Mouse (Mus musculus) thymus, postnatal 25 days (tissue): ENCODE measurements around the gene Ctu2.

Experiments
- DNase-seq: peaks from one replicate; pipeline ENCODE4 v3.0.0; 2022

Ctu2 gene

DNA sequence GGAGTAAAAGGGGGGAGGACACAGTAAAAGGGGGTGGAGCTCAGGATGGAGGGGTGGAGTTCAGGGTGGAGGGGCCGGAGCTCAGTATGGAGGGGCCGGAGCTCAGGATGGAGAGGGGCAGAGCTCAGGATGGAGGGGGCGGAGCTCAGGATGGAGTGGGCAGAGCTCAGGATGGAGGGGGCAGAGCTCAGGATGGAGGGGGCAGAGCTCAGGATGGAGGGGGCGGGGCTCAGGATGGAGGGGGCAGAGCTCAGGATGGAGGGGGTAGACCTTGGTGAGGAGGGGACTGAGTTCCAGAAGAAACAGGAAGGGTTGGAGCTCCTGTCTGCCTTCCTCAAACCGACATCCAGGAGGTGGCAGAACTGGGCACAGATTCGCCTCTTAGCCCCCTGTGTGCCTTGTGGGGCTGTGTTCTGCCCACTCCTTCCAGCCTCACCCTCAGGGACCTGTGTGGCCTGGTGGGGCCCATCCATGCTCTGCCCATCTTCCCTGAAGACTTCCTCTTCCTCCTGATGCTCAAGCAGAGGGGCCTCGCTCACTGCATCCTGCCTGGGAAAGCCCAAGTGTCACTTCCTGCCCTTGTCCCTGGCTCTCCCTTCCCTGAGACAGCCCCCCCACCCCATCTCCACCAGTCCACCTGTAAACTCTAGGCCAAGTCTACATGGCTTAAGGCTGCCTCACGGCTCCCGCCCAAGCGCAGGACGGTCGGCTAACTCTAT, 21.2 kb downstream of the Ctu2 start:
- no peak for DNase-seq

DNA sequence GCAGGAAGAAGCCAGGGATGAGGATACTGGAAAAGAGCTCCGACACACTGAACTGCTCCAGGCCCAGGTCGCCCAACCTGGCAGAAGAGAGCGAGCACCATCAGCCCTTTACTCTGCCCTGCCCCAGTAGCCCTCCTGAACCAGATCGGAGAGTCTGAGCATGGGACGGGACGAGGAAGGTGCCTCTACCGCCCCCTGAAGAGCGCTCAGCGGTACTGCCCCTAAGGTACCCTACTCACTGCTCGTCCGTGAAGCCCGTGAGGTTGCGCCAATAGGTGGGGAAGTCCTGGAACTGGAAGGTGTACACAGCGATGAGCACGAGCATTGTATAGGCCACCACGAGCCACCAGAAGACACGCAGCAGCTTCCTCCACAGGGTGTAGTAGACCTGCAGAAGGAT, 22.0 kb downstream of the Ctu2 start:
- DNase-seq = peak; percentile 18

DNA sequence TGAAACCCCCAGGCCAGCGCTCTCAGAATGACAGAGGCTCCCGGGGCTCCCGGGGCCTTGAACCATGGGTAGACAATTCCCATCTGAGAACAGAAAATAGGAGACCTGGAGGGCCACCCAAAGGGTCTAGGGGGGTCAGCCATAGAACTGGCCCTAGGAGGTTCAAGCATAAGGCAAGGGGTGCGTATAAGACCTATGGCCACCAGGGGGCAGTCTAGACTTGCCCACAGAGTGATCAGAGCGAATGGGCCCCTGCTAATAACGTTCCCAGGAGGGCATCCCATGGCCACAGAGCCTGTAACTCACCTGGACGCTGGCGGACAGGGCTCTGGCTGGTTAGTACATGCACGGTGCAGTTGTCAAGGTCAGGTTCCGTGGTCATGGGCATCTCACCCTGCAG, 24.9 kb downstream of the Ctu2 start:
- peak; percentile 76 for DNase-seq

- no peak for DNase-seq
Observed at GRCm38 (mm10) chr8:122511552-122511951, 35.6 kb downstream of the Ctu2 start.

DNA sequence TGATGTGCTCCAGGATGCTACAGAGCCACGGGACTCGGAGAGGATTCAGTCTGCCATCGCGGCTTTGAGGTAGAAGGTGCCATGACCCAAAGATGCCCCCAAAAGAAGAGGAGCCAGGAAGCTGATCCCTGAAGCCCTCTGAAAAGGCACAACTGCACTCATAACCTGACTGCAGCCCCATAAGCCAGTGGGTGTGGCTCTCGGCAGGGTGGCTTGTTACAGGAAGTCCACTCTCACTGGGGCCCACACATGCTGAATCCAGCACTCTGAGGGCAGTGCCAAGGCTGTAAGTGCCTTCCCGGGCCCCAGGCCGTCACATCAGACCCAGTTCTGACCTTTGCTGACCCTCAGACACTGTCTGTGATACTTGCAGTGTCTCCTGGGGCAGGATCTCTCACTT, 36.4 kb downstream of the Ctu2 start:
- DNase-seq = no peak

DNA sequence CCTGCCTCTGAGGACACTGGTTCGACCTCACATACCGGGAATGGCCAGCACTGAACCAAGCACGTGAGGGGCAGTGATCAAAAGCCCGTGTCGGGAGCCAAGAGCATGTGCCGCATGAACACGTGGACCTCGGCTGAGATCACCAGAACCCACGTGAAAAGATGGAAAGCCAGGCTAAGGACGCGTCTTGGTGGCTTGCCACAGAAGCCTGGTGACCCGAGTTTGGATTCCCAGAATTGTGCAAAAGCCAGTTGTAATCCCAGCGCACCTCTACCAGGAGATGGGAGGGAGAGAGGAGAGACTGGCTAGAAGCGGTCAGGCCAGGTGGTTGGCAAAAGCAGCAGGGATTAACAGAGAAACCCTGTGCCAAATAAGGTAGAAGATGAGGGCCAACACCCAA, 39.8 kb downstream of the Ctu2 start:
- DNase-seq = no peak

DNA sequence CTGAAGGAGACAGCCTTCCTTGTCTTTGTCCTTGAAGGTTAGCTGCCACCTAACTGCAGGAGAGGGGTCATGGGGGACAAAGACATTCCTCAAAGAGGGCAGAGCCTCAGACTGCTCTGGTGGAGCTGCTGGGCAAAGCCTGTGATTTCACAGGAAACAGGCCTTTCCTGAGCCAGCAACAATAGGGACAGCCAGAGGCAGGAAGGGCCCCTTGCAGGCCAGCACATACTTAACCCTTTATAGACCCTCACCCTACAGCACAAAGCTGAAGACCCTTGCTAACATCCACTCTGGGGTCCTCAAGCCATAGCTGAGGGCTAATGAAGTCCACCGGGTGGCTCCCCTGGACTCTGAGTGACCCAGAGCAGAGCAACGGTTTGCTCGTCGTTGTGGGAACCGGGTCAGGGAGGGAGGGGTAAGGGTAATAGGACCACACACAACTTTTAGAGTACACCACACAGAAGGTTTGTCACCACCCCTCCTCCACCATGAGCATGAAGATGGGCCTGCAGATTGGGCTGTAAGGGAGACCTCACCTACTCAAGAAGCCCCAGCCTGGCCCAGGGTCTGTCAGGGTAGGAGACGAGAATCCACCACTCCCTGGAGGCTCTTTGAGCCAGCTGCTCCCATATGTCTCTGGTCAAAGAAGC, 41.7 kb downstream of the Ctu2 start:
- no peak for DNase-seq

GRCm38 (mm10) chr8:122520611-122521010, 44.7 kb downstream of the Ctu2 start:
- no peak for DNase-seq

- DNase-seq = no peak
Observed at GRCm38 (mm10) chr8:122522796-122523651, 47.1 kb downstream of the Ctu2 start.

DNA sequence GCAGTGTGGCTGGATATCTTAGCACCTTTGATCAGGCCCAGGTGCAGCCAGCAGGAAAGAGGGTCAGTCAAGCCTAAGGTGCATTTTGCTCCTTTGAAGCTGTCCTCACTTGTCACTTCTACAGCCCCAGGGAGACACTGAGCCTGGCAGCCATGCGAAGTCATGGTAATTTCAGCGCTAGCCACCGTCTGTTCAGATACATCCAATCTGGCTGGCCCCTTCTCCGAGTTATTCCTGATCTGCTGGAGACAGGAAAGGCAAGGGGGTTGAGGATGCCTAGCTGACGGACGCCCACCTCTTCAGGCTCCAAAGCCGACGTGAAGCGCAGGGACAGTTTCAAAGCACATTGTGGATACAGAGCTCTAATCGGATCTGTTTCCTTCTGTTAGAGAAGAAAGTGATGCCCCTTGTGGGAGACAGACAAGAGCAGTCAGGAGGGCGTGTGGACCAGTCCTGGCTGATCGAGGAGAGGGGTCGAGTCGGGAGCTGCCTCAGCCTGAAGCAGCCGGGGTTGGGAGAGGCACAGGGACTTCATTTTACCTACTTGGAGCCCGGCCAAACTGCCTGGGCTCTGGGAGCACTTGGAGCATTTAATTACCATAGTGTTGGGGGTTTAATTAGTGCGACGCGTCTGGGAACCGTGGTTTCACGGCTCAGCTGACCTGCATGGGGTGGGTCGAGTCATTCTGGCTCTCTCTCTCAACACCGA, 47.9 kb downstream of the Ctu2 start:
- DNase-seq = no peak

GRCm38 (mm10) chr8:122524506-122524905, 48.6 kb downstream of the Ctu2 start:
- DNase-seq = no peak

DNA sequence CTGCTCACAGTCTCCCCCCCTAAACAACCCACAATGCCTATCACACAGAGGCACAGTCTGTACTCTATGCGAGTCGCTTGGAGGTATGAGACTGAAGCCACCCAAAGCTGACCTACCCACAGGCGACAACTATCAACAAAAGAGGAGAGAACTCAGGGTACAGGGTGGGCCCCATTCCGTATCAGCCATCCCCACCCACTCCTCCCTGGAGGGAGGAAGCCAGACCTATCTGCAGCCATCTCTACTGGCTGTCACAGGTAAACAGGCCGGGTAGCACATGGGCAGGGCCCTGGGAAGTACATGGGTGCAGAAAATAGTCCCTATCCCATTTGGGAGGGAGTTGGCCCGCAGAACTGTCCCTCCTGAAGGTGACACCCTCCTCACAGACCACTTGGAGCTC, 49.1 kb downstream of the Ctu2 start:
- no peak for DNase-seq

DNA sequence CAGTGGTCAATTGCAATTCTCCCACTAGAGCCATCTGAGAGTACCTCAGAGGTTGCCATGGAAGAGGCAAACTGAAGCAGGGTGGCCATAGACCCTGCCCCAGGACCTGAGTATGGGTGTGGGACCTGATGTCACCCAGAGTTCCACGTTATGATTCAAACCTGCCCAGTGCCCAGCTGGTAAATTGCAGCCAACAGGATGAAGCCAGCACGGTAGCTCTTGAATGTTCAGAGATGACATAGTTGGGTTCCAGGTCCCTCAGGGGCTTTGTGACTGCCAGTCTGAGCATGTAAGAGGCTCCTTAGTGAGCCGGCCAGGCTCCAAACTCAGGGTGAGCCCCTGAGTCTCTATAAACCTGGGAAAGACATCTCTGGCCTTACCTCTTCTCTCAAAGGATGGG, 50.1 kb downstream of the Ctu2 start:
- no peak for DNase-seq

DNA sequence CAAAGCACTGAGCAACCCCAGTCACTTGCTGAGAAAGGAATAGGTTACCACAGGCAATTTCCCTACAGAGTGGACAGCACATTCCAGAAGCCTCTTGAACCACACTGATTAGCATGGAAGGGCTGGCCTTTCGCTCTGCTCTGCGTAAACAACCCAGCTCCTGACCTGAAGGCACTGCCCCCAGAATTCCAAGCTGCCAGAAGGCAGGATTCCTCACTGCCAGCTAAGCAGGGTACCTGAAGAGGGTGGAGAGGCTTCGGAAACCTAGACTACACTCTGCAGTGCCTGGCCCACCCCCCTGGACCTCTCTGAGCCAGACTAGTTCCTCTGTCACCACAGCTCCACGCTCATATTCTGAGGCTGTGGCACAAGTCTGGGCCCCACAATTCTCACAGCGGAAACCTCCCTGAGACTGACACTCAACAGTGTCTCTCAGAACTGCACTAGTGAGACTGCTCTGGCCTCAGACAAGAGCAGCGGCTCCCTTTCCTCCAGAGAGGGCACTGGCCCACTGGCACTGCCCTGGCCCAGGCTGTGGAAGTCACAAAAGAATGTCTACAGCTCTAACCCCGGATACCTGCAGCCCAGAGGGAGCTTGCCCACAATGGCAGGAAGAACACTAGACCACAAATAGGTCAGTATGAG, 50.7 kb downstream of the Ctu2 start:
- peak; percentile 26 for DNase-seq

DNA sequence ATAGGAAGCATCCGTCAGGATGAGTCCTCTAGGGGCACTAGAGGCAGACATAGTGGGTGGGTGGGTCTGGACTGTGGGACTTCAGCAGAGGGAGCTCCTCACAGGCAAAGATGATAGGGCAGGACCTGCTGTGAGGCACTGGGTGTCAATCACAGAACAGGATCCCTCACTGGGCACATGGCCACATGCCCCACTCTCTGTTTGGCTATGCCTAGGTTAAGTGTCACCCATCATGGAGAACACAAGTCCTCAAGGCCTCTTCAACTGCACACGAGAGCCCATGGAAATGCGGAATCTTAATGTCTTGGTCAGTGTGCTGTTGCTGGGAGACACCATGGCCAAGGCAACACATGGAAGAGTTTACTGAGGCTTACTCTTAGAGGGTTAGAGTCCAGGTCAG, 52.0 kb downstream of the Ctu2 start:
- no peak for DNase-seq

DNA sequence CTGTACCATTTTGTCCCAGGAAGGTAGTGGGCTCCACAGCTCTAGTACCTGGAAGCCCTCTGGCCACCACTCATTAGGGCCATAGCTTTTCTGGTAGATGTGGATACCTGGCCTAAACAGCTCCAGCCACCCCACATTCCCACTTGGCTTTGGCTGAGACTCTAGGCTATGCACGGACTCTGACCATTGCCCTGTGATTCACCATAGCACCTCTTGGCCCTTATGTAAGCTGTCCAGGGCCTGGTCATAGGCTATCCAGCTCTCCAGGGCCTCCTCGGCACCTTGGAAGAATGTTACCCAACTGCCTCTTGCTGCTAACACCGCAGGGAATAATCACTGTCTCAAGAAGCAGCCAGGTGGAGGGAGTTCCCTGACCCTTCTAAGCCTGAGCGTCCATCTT, 53.2 kb downstream of the Ctu2 start:
- DNase-seq = no peak

GRCm38 (mm10) chr8:122531312-122531711, 55.4 kb downstream of the Ctu2 start:
- no peak for DNase-seq
